Mouse (Mus musculus) mature B cell (primary cell): ENCODE data around the gene Fam219a.

ENCODE experiments used
- in situ Hi-C: fragments of 300-500 bp; cut with MboI; formaldehyde crosslinking; loops from 2 replicates; pipeline ENCODE4 v1.14.3; 2019

Gene Fam219a

DNA sequence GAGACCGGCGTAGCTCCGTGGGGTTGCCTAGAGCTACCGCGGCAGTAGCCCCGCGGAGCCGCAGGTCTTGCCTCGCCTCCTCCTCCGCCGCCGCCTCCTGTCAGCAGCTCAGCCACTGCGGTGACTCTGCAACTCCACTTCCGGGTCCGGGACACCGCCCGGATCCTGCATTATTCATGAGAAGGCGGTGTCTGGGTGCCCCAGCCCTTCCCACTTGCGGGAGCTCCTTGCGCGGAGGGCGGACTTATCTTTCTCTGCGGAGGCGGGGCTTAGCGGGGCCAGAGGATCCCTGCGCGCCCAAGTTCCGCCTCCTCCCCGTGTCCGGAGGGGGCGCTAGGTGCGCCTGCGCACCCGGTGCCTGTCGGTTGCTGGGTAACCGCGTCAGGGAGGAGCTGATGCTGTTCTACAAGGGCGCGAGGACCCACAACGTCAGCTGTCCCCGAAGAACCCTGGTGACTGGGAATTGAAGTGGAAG is at the start of gene Fam219a, which contains the start of gene Dnaic1:
Gene Fam219a (minus strand): TSS at position 128 of the 475 bp plus-strand sequence.
Gene Dnaic1 (plus strand): TSS at position 365 of the 475 bp plus-strand sequence.
- in situ Hi-C loops: loop anchor here (25.0 kb wide), 1 partner anchor 143 kb away; the partner anchor contains the start of genes Dctn3 and Rpp25l

DNA sequence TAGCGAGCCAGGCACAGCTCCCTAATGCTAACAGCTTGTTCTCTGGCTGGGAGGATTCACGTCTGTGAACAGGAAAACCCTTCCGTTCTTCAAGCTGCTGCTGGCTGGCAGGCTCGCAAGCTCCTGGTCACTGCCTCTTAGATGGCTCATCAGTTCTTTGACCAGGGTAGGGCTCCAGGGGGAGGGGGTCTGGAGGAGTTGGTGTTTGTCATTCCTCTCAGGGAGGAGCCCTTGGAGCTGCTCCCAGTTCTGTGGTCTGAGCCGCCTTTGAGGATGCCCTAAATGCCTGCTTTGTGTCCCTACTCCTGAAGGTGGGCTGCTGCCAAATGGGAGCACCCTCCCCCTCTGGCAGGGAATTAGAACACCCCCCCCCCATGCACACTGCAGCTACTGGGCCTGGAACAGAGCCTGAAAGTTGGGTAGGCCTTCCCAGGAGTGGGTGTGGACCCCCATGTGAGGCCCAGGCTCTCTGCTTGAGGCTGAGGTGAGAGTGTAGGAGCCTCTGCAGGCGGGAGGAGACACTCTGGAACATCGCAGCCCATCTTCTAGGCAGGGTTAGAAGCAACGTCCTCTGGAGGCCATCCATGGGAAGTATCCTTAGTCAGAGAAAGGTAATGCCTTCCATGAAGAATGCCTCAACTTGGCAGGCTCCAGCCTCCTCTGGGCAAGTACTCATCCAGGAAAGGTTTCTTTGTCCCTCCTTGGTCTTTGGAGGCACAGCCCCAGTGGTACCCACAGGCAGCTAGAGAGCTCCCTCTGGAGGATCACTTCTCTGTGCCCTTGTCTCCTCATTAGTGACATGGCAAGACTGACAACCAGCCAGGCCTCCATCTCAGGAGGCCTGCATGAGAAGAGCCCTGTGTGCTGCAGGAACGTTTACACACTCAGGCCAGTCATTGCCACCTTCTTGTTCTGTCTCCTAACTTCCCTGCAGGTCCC is 46.6 kb upstream of the Fam219a start:
- in situ Hi-C loops: no loop called here

DNA sequence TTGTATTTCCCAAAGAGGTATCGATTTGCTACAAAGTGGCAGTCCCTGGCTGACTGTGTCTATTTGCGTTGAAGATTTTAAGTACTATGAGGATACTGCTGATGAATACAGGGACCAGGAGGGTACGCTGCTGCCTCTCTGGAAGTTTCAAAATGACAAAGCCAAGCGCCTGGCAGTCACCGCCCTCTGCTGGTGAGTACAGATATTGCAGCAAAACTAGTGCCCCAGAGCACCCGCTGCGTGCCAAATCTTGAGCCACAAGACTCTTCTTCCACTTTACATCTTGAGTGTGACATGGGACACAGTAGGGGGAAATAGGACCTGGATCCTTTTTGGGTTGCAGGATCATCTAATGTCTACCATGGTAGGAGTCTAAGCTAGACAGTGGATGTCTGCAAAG is 44.8 kb upstream of the Fam219a start:
- in situ Hi-C loops: no loop called here

GRCm38 (mm10) chr4:41612166-41612565 is 42.8 kb upstream of the Fam219a start:
- in situ Hi-C loops: no loop called here

DNA sequence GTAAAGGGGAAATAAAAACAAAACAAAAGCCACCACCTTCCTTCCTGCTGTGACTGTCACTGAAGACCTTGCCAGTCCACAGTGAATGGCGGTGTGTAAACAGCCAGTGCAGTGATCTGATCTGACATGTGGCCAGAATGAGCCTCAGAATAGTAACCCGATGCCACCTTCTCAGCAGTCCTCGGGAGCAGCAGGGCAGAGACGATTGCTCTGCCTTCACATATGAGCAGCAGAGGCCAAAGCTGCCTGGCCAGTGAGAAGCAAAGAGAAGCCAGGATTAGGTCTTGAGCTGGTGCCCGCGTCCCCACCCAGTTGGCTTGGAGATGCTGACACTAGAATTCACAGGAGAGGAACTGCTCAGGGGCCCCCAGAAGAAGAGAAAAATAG is 41.2 kb upstream of the Fam219a start:
- in situ Hi-C loops: no loop called here

GRCm38 (mm10) chr4:41609681-41610593 is 40.6 kb upstream of the Fam219a start:
- in situ Hi-C loops: no loop called here

- in situ Hi-C loops: no loop called here
Observed at GRCm38 (mm10) chr4:41606784-41607183, 37.4 kb upstream of the Fam219a start.

- in situ Hi-C loops: no loop called here
Observed at GRCm38 (mm10) chr4:41604476-41605396, 35.4 kb upstream of the Fam219a start.

- in situ Hi-C loops: no loop called here
Observed at GRCm38 (mm10) chr4:41602818-41603217, 33.5 kb upstream of the Fam219a start.

DNA sequence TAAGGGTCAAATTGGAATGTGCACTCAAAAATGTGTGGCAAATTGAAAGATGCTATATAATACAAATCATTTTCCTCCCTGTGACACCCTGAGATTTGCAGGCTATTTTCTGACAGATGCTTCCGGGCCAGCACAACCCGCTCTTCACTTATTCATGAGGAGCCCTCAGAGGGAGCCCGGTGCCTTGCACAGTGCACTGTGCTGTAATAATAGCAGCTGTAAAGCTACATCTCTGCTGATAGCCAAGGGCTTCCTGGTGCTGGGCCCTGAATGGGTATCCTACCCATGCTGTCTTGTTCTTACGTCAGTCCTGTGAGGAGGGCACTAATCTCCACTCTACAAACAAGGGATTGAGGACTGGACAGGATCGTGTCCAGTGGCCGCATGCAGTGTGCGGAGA is 14.0 kb upstream of the Fam219a start:
- in situ Hi-C loops: no loop called here

DNA sequence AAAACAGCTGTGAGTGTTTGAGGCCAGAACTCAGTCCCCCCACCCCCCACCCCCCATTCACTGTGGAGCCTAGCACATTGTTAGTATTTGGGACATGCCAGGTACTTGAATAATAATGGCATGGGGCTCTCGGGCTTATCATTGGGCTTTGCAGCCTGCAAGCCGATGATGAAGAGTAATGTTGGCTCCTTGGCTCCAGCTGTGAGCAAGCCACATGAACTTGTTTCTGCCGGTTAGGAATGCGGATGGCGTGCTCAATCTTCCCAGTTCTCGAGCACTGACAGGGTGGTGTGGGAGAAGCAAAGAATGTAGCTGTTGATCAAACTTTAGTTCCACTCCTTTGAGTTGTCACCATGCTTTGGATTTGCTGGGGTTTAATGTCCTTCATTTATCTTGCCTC is 6.6 kb upstream of the Fam219a start:
- in situ Hi-C loops: no loop called here

- in situ Hi-C loops: loop anchor here (25.0 kb wide), 1 partner anchor 139 kb away; the partner anchor contains the start of genes Dctn3 and Rpp25l
Observed at GRCm38 (mm10) chr4:41573492-41573891, 4.2 kb upstream of the Fam219a start.

GRCm38 (mm10) chr4:41571490-41571889 is 2.2 kb upstream of the Fam219a start:
- in situ Hi-C loops: loop anchor here (25.0 kb wide), 1 partner anchor 141 kb away; the partner anchor contains the start of genes Dctn3 and Rpp25l

- in situ Hi-C loops: loop anchor here (25.0 kb wide), 1 partner anchor 143 kb away; the partner anchor contains the start of genes Dctn3 and Rpp25l
Observed at GRCm38 (mm10) chr4:41568682-41569410, 492 bp downstream of the Fam219a start.

GRCm38 (mm10) chr4:41568239-41568638 is 1.1 kb downstream of the Fam219a start:
- in situ Hi-C loops: loop anchor here (25.0 kb wide), 1 partner anchor 144 kb away; the partner anchor contains the start of genes Dctn3 and Rpp25l

GRCm38 (mm10) chr4:41566123-41566522 is 3.2 kb downstream of the Fam219a start:
- in situ Hi-C loops: loop anchor here (25.0 kb wide), 1 partner anchor 146 kb away; the partner anchor contains the start of genes Dctn3 and Rpp25l

- in situ Hi-C loops: loop anchor here (25.0 kb wide), 1 partner anchor 149 kb away; the partner anchor contains the start of genes Dctn3 and Rpp25l
Observed at GRCm38 (mm10) chr4:41563297-41563696, 6.0 kb downstream of the Fam219a start.

DNA sequence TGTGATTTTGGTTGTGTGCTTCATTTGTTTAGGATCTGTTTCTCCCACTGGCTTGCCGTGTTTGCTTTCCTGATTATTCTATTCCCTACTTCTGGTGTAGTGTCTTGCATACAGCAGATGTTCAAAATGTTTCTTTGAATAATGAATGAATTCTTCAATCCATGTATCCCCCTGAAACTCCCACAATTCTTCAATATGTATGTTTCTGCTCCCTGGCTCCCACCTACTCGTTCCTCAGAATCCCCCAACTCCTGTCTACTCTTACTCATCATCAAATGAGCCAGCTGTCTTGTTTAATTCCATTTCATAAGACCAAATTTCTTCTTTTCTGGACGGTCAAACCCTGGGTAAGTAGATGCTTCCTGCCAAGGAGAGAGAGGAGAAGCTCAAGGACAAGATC is 12.2 kb downstream of the Fam219a start:
- in situ Hi-C loops: loop anchor here (25.0 kb wide), 1 partner anchor 155 kb away; the partner anchor contains the start of genes Dctn3 and Rpp25l

DNA sequence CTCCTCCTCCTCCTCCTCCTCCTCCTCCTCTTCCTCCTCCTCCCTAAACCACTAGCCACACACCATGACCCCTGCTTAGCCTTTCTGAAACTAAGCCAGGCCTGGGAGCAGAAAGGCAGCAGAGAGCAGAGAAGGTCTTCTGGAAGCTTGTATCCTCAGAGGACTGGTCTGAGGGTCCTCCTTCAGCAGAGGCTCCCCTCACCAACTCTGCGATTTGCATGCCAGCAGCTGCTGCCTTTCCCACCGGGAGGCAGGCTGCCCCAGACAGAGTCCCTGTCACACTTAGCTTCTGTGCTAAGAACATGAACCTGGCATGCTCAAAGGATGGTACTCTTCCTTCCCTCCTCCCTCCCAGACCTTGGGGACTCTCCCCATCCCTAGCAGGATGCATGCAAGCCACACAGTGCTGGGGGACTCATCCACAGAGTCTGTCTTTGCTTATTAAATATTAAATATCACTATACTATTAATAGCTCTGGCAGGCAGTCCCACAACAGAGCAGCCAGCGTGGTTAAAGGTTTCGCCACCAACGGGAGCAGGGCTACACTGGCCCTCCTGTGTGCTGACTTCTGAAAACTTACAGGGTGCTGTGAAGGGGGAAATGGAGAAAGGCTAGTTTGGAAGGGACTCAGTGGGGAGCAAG is 12.9 kb downstream of the Fam219a start:
- in situ Hi-C loops: loop anchor here (25.0 kb wide), 1 partner anchor 156 kb away; the partner anchor contains the start of genes Dctn3 and Rpp25l
